Mouse (Mus musculus) small intestine, adult 2 months (tissue): ENCODE results near the gene Slc25a19.

Experiments used
- CTCF ChIP-seq: fragments of 200-500 bp; IDR thresholded peaks from 2 replicates; pipeline ENCODE4 v1.5.1; 2012; ENCODE audit warnings: low read depth, mild to moderate bottlenecking, control low read depth, inconsistent platforms, low read length, moderate library complexity, mixed read lengths; ENCODE audit not compliant: insufficient replicate concordance, insufficient read length; ENCODE audit errors: extremely low read depth
- POLR2A ChIP-seq: fragments of 200-500 bp; IDR thresholded peaks from 2 replicates; pipeline ENCODE4 v1.6.1; 2012; ENCODE audit warnings: low read depth, mild to moderate bottlenecking, control low read depth, inconsistent platforms, low read length, moderate library complexity

- TF ChIP-seq POLR2A: no peak
- TF ChIP-seq CTCF: no peak
Measured at GRCm38 (mm10) chr11:115611173-115611572, 16.9 kb downstream of the Slc25a19 start.
